Mouse (Mus musculus): ENCODE data around the gene Gm11567. TPM values are rescaled to one million over a fixed set of nuclear protein-coding genes. Genes with fewer than 3 reads are reported as not detected.

Gm11567 gene
- polyA plus RNA-seq, 1 experiment = not detected

DNA sequence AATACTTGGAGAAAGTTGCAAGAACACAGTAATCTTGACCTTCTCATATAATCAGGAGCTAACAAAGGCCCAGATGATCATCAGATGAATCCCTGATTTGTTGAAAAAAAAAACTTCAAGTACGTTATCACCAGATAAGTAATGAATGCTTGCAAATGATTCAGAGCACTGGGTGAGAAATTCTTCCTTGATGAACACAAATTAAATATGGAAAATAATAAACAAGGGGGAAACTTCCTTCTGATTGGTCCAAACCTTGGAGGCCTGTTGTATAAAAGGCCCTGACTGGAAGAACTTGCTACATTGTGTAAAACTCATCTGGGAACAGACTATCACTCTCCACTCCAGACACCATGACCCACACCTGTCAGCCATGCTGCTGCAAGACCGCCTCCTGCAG, 28.6 kb downstream of the Gm11567 start, which contains the start of gene Krtap31-1:
Krtap31-1 (plus strand) TSS at position 301 of the 400 bp plus-strand sequence.
- H3K4me1 ChIP-seq (ENCODE audit: control insufficient read depth, insufficient read depth, low read length) = no peaks in the 10 kb centered on the region
- no peak within 1 kb of the TSS for H3K27ac ChIP-seq (ENCODE audit: insufficient read depth, low read depth, low read length)
- TF ChIP-seq CTCF (IDR thresholded peaks at IDR 0.05; ENCODE audit: insufficient read depth, low read depth, low read length) = no peak
- TF ChIP-seq POLR2A (IDR thresholded peaks at IDR 0.05; ENCODE audit: insufficient read depth, low read depth, low read length) = no peak
- no peak within 1 kb of the TSS for H3K4me3 ChIP-seq (ENCODE audit: insufficient read depth, low read depth, low read length)
- WGBS = 91% methylated on average over 2 of the region's 2 CpGs

DNA sequence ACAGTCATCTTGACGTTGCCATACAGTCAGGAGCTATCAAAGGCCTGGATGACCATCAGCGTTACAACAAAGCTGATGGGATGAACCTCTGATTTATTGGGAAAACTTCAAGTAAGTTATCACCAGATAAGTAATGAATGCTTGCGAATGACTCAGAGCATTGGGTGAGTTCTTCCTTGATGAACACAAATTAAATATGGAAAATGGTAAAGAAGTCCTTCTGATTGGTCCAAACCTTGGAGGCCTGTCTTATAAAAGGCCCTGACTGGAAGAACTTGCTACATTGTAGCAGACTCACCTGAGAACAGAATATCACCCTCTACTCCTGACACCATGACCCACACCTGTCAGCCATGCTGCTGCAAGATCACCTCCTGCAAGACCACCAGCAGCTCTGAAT, 35.5 kb downstream of the Gm11567 start, which contains the start of gene Gm11565:
Gm11565 (plus strand) TSS at position 301 of the 400 bp plus-strand sequence.
- H3K27ac ChIP-seq (ENCODE audit: insufficient read depth, low read depth, low read length) = no peak within 1 kb of the TSS
- 92% methylated on average over 3 of the region's 3 CpGs for WGBS
- no peak for TF ChIP-seq CTCF (IDR thresholded peaks at IDR 0.05; ENCODE audit: insufficient read depth, low read depth, low read length)
- no peak for TF ChIP-seq POLR2A (IDR thresholded peaks at IDR 0.05; ENCODE audit: insufficient read depth, low read depth, low read length)
- H3K4me1 ChIP-seq (ENCODE audit: control insufficient read depth, insufficient read depth, low read length) = no peaks in the 10 kb centered on the region
- no peak within 1 kb of the TSS for H3K4me3 ChIP-seq (ENCODE audit: insufficient read depth, low read depth, low read length)

Other genes with a start within 250 kb of the Gm11567 start
- not detected in 2 replicates for gene Krtap4-2, start 244.1 kb upstream of the Gm11567 start, polyA plus RNA-seq (2012; ENCODE audit: insufficient read depth, insufficient read length, low replicate concordance, missing spikeins)
- not detected in 2 replicates for gene Krtap4-7, start 235.1 kb upstream of the Gm11567 start, polyA plus RNA-seq (2012; ENCODE audit: insufficient read depth, insufficient read length, low replicate concordance, missing spikeins)
- not detected in 2 replicates for gene Gm11555, start 229.0 kb upstream of the Gm11567 start, polyA plus RNA-seq (2012; ENCODE audit: insufficient read depth, insufficient read length, low replicate concordance, missing spikeins)
- gene Gm11563, start 220.2 kb upstream of the Gm11567 start, polyA plus RNA-seq (2012; ENCODE audit: insufficient read depth, insufficient read length, low replicate concordance, missing spikeins) = not detected in 2 replicates
- gene Krtap4-6, start 213.2 kb upstream of the Gm11567 start, polyA plus RNA-seq (2012; ENCODE audit: insufficient read depth, insufficient read length, low replicate concordance, missing spikeins) = not detected in 2 replicates
- not detected in 2 replicates for gene Gm14190, start 188.4 kb upstream of the Gm11567 start, polyA plus RNA-seq (2012; ENCODE audit: insufficient read depth, insufficient read length, low replicate concordance, missing spikeins)
- gene Gm14180, start 144.9 kb upstream of the Gm11567 start, polyA plus RNA-seq (2012; ENCODE audit: insufficient read depth, insufficient read length, low replicate concordance, missing spikeins) = not detected in 2 replicates
- gene Gm11595, start 106.3 kb upstream of the Gm11567 start, polyA plus RNA-seq (2012; ENCODE audit: insufficient read depth, insufficient read length, low replicate concordance, missing spikeins) = not detected in 2 replicates
- not detected in 2 replicates for gene Krtap4-8, start 98.5 kb upstream of the Gm11567 start, polyA plus RNA-seq (2012; ENCODE audit: insufficient read depth, insufficient read length, low replicate concordance, missing spikeins)
- gene Krtap4-9, start 94.0 kb upstream of the Gm11567 start, polyA plus RNA-seq (2012; ENCODE audit: insufficient read depth, insufficient read length, low replicate concordance, missing spikeins) = not detected in 2 replicates
- gene Gm11596, start 85.7 kb upstream of the Gm11567 start, polyA plus RNA-seq (2012; ENCODE audit: insufficient read depth, insufficient read length, low replicate concordance, missing spikeins) = not detected in 2 replicates
- not detected in 2 replicates for gene Gm11569, start 80.3 kb upstream of the Gm11567 start, polyA plus RNA-seq (2012; ENCODE audit: insufficient read depth, insufficient read length, low replicate concordance, missing spikeins)
- gene Gm11554, start 74.7 kb upstream of the Gm11567 start, polyA plus RNA-seq (2012; ENCODE audit: insufficient read depth, insufficient read length, low replicate concordance, missing spikeins) = not detected in 2 replicates
- gene Krtap4-13, start 69.3 kb upstream of the Gm11567 start, polyA plus RNA-seq (2012; ENCODE audit: insufficient read depth, insufficient read length, low replicate concordance, missing spikeins) = not detected in 2 replicates
- gene Gm11564, start 63.5 kb upstream of the Gm11567 start, polyA plus RNA-seq (2012; ENCODE audit: insufficient read depth, insufficient read length, low replicate concordance, missing spikeins) = not detected in 2 replicates
- gene 2300003K06Rik, start 41.1 kb upstream of the Gm11567 start, polyA plus RNA-seq (2012; ENCODE audit: insufficient read depth, insufficient read length, low replicate concordance, missing spikeins) = not detected in 2 replicates
- not detected in 2 replicates for gene Krtap4-16, start 27.6 kb upstream of the Gm11567 start, polyA plus RNA-seq (2012; ENCODE audit: insufficient read depth, insufficient read length, low replicate concordance, missing spikeins)
- gene Gm11568, start 21.3 kb upstream of the Gm11567 start, polyA plus RNA-seq (2012; ENCODE audit: insufficient read depth, insufficient read length, low replicate concordance, missing spikeins) = not detected in 2 replicates
- not detected in 2 replicates for gene Gm11559, start 14.7 kb upstream of the Gm11567 start, polyA plus RNA-seq (2012; ENCODE audit: insufficient read depth, insufficient read length, low replicate concordance, missing spikeins)
- not detected in 2 replicates for gene Krtap9-1, start 5.8 kb upstream of the Gm11567 start, polyA plus RNA-seq (2012; ENCODE audit: insufficient read depth, insufficient read length, low replicate concordance, missing spikeins)
- gene Krtap31-1, start 28.7 kb downstream of the Gm11567 start, polyA plus RNA-seq (2012; ENCODE audit: insufficient read depth, insufficient read length, low replicate concordance, missing spikeins) = not detected in 2 replicates
- gene Gm11565, start 35.6 kb downstream of the Gm11567 start, polyA plus RNA-seq (2012; ENCODE audit: insufficient read depth, insufficient read length, low replicate concordance, missing spikeins) = not detected in 2 replicates
- not detected in 2 replicates for gene Krtap31-2, start 57.1 kb downstream of the Gm11567 start, polyA plus RNA-seq (2012; ENCODE audit: insufficient read depth, insufficient read length, low replicate concordance, missing spikeins)
- gene Krtap9-5, start 69.3 kb downstream of the Gm11567 start, polyA plus RNA-seq (2012; ENCODE audit: insufficient read depth, insufficient read length, low replicate concordance, missing spikeins) = not detected in 2 replicates
- gene Krtap29-1, start 99.9 kb downstream of the Gm11567 start, polyA plus RNA-seq (2012; ENCODE audit: insufficient read depth, insufficient read length, low replicate concordance, missing spikeins) = not detected in 2 replicates
- not detected in 2 replicates for gene Krtap16-1, start 107.4 kb downstream of the Gm11567 start, polyA plus RNA-seq (2012; ENCODE audit: insufficient read depth, insufficient read length, low replicate concordance, missing spikeins)
- gene Krtap17-1, start 114.8 kb downstream of the Gm11567 start, polyA plus RNA-seq (2012; ENCODE audit: insufficient read depth, insufficient read length, low replicate concordance, missing spikeins) = not detected in 2 replicates
- gene Krt33a, start 137.0 kb downstream of the Gm11567 start, polyA plus RNA-seq (2012; ENCODE audit: insufficient read depth, insufficient read length, low replicate concordance, missing spikeins) = not detected in 2 replicates
- not detected in 2 replicates for gene Krt33b, start 150.7 kb downstream of the Gm11567 start, polyA plus RNA-seq (2012; ENCODE audit: insufficient read depth, insufficient read length, low replicate concordance, missing spikeins)
- not detected in 2 replicates for gene Krt34, start 162.4 kb downstream of the Gm11567 start, polyA plus RNA-seq (2012; ENCODE audit: insufficient read depth, insufficient read length, low replicate concordance, missing spikeins)
- not detected in 2 replicates for gene Krt31, start 171.4 kb downstream of the Gm11567 start, polyA plus RNA-seq (2012; ENCODE audit: insufficient read depth, insufficient read length, low replicate concordance, missing spikeins)
- not detected in 2 replicates for gene Krt32, start 209.0 kb downstream of the Gm11567 start, polyA plus RNA-seq (2012; ENCODE audit: insufficient read depth, insufficient read length, low replicate concordance, missing spikeins)
- gene Krt35, start 217.1 kb downstream of the Gm11567 start, polyA plus RNA-seq (2012; ENCODE audit: insufficient read depth, insufficient read length, low replicate concordance, missing spikeins) = not detected in 2 replicates
- not detected in 2 replicates for gene Krt36, start 226.4 kb downstream of the Gm11567 start, polyA plus RNA-seq (2012; ENCODE audit: insufficient read depth, insufficient read length, low replicate concordance, missing spikeins)
- gene Krt13, start 242.4 kb downstream of the Gm11567 start, polyA plus RNA-seq (2012; ENCODE audit: insufficient read depth, insufficient read length, low replicate concordance, missing spikeins) = not detected in 2 replicates

All from olfactory bulb, adult 2 months (tissue).